Mouse (Mus musculus): ENCODE results near the gene Ppp4c.

Ppp4c gene

GRCm38 (mm10) chr7:126761529-126762067, 30.7 kb downstream of the Ppp4c start:
- DNase-seq (ENCODE audit: low read depth, low spot score): no peak
- Histone ChIP-seq H3K36me3 (ENCODE audit: control insufficient read depth, insufficient read depth, low read length, poor library complexity, severe bottlenecking) (peaks cover 3% of the 10 kb centered on the region), H3K27me3 (ENCODE audit: control insufficient read depth, insufficient read depth, low read length, poor library complexity, severe bottlenecking) (no peaks in the 10 kb centered on the region)

DNA sequence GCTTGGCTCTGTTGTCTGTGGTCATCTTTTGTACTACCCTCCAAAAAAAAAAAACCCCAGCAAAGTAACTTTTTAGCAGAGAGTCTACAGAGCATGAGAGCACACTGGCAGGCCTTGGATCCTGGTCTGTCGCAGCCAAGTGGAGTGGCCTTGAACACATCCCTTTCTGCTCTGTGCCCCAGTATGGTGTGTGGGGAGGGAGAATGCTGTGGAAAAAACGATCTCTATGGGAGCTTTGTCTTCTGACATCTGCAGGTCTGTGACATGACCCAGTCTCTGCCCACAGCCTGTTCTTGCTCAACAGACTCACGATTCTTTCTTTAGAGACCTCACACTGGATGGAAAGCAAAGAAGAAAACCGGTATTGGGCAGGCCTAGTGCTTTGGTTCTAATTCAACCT, 31.3 kb downstream of the Ppp4c start:
- H3K36me3 ChIP-seq (ENCODE audit: control insufficient read depth, insufficient read depth, low read length, poor library complexity, severe bottlenecking): peaks cover under 1% of the 10 kb centered on the region
- no peak for DNase-seq (ENCODE audit: low read depth, low spot score)

GRCm38 (mm10) chr7:126760391-126760802, 31.9 kb downstream of the Ppp4c start:
- no peaks in the 10 kb centered on the region for H3K27me3 ChIP-seq (ENCODE audit: control insufficient read depth, insufficient read depth, low read length, poor library complexity, severe bottlenecking)
- no peak for DNase-seq (ENCODE audit: low read depth, low spot score)
- no peaks in the 10 kb centered on the region; the same call in 1 of the 2 replicates for H3K36me3 ChIP-seq (ENCODE audit: control insufficient read depth, insufficient read depth, low read length, poor library complexity, severe bottlenecking)

More for the DNA sequence above, 31.3 kb downstream of the Ppp4c start:
- H3K27me3 ChIP-seq (ENCODE audit: control insufficient read depth, insufficient read depth, low read length, poor library complexity, severe bottlenecking): no peaks in the 10 kb centered on the region

DNA sequence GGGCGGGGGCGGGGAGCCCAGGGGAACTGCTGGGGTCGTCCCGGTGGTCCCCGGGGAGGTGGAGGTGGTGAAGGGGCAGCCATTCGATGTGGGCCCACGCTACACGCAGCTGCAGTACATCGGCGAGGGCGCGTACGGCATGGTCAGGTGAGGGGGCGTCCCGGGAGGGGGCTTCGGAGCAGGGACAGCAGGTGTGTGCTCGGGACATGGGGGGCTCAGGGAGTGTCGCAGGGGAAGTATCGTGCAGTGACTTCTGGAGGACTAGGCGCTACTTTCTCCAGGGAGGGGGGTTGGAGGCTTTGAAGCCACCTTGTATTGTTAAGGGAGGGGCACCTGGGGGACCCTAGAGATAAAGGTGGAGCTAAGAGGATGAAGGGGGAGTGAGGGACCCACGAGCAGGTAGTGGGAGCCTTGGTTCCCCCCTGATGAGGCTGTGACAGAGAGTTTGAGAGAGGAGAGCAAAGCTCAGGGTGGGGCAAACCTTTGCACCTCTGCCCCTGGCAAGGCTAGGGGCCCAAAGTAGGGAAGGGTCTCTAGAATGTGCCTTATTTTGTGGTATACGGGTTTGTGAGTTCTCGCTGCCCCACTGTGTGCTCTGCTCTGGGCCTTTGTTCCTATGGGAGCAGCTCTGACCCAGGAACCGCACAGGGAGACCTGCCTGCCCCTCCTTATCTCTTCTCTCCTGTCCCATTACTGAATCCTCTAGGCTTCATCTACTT, 32.5 kb downstream of the Ppp4c start:
- no peak for DNase-seq (ENCODE audit: low read depth, low spot score)
- no peaks in the 10 kb centered on the region; the same call in 1 of the 2 replicates for H3K36me3 ChIP-seq (ENCODE audit: control insufficient read depth, insufficient read depth, low read length, poor library complexity, severe bottlenecking)

DNA sequence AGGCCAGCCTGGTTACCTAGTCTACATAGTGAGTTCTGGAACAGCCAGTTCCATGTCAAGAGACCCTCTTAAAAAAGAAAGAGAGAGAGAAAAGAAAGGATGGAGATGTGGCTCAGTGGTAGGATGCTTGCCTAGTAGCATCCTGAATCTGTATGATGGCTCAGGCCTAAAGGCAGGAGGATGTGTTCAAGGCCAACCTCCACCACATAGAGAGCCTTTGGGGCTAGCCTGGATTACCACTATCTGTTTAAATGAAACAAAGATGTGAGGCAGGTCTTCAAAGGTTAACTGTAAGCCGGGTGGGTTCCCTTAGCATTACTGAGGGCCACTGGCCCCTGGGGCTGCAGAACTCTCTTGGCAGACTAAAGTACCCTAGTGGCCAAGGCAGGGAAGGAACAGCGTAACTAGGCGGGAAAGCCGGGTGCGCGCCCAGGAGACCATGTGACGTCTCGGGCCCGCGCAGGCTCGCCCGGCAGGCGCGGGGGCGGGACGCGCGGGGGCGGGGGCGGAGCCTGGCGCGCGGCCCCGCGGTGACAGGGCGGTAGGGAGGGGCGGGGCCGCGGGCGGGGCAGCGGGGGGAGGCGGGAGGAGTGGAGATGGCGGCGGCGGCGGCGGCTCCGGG, 33.1 kb downstream of the Ppp4c start, which contains the start of gene Mapk3:
Gene Mapk3, plus strand, starts transcription at position 552 of the 622 bp plus-strand sequence.
- peak; percentile 95 for DNase-seq (ENCODE audit: low read depth, low spot score)
- Histone ChIP-seq H3K36me3 (ENCODE audit: control insufficient read depth, insufficient read depth, low read length, poor library complexity, severe bottlenecking) (no peaks in the 10 kb centered on the region), H3K27me3 (ENCODE audit: control insufficient read depth, insufficient read depth, low read length, poor library complexity, severe bottlenecking) (no peaks in the 10 kb centered on the region)

More for the DNA sequence above, 32.5 kb downstream of the Ppp4c start:
- H3K27me3 ChIP-seq (ENCODE audit: control insufficient read depth, insufficient read depth, low read length, poor library complexity, severe bottlenecking): no peaks in the 10 kb centered on the region

GRCm38 (mm10) chr7:126758539-126758938, 33.8 kb downstream of the Ppp4c start:
- no peaks in the 10 kb centered on the region for H3K36me3 ChIP-seq (ENCODE audit: control insufficient read depth, insufficient read depth, low read length, poor library complexity, severe bottlenecking)
- DNase-seq (ENCODE audit: low read depth, low spot score): no peak
- no peaks in the 10 kb centered on the region for H3K27me3 ChIP-seq (ENCODE audit: control insufficient read depth, insufficient read depth, low read length, poor library complexity, severe bottlenecking)

GRCm38 (mm10) chr7:126754866-126755265, 37.4 kb downstream of the Ppp4c start:
- Histone ChIP-seq H3K27me3 (ENCODE audit: control insufficient read depth, insufficient read depth, low read length, poor library complexity, severe bottlenecking) (no peaks in the 10 kb centered on the region), H3K36me3 (ENCODE audit: control insufficient read depth, insufficient read depth, low read length, poor library complexity, severe bottlenecking) (no peaks in the 10 kb centered on the region)
- peak; percentile 74 for DNase-seq (ENCODE audit: low read depth, low spot score)

DNA sequence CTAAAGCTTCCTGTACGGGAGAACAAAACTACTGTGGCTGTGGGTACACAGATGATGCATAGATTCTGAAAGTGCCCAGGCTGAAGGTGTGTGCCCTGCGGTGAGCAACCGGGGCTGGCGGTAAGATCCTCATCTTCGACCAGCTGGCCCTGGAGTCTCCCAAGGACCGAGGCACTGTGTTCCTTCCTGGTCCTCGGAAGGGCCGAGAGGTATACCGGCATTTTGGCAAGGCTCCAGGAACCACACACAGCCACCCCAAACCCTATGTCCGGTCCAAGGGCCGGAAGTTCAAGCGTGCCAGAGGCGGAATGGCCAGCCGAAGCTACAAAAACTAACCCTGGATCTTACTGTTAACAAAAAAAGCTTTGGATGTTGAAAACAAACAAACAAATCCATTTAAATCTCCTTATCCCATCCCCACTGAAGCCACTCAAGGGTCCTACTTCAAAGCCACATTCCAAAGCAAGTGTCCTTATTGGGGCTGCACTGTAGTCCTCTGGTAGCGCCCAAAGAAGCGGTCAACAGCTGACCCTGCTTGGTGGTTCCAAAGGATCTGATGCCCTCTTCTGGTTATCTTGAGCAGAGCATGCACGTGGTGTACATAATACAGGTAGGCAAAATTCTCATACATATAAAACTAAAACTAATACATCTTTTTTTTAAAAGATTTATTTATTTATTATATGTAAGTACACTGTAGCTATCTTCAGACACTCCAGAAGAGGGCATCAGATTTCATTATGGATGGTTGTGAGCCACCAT, 42.5 kb downstream of the Ppp4c start:
- no peak for DNase-seq (ENCODE audit: low read depth, low spot score)
- H3K27me3 ChIP-seq (ENCODE audit: control insufficient read depth, insufficient read depth, low read length, poor library complexity, severe bottlenecking): no peaks in the 10 kb centered on the region
- no peaks in the 10 kb centered on the region for H3K36me3 ChIP-seq (ENCODE audit: control insufficient read depth, insufficient read depth, low read length, poor library complexity, severe bottlenecking)

DNA sequence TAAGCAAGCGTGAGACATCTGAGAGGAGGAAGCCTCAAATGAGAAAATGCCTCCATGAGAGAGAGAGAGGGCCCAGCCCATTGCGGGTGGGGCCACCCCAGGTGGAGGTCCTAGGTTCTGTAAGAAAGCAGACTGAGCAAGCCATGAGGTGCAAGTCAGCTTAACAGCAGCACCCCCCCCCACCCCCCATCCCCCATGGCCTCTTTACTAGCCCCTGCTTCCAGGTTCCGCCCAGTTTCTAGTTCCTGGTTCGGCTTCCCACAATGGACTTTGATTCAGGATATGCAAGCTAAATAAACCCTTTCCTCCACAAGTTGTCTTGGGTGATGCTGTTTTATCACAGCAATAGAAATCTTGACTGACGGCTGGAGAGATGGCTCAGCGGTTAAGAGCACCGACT, 43.5 kb downstream of the Ppp4c start:
- Histone ChIP-seq H3K36me3 (ENCODE audit: control insufficient read depth, insufficient read depth, low read length, poor library complexity, severe bottlenecking) (no peaks in the 10 kb centered on the region), H3K27me3 (ENCODE audit: control insufficient read depth, insufficient read depth, low read length, poor library complexity, severe bottlenecking) (no peaks in the 10 kb centered on the region)
- DNase-seq (ENCODE audit: low read depth, low spot score): no peak

GRCm38 (mm10) chr7:126746798-126747197, 45.5 kb downstream of the Ppp4c start:
- DNase-seq (ENCODE audit: low read depth, low spot score): peak; percentile 29
- Histone ChIP-seq H3K27me3 (ENCODE audit: control insufficient read depth, insufficient read depth, low read length, poor library complexity, severe bottlenecking) (no peaks in the 10 kb centered on the region), H3K36me3 (ENCODE audit: control insufficient read depth, insufficient read depth, low read length, poor library complexity, severe bottlenecking) (no peaks in the 10 kb centered on the region)

- H3K36me3 ChIP-seq (ENCODE audit: control insufficient read depth, insufficient read depth, low read length, poor library complexity, severe bottlenecking): no peaks in the 10 kb centered on the region
- DNase-seq (ENCODE audit: low read depth, low spot score): peak; percentile 32
- H3K27me3 ChIP-seq (ENCODE audit: control insufficient read depth, insufficient read depth, low read length, poor library complexity, severe bottlenecking): no peaks in the 10 kb centered on the region
These were observed 46.2 kb downstream of the Ppp4c start for GRCm38 (mm10) chr7:126746066-126746465.

GRCm38 (mm10) chr7:126741964-126742482, 50.3 kb downstream of the Ppp4c start:
- no peak for DNase-seq (ENCODE audit: low read depth, low spot score)
- no peaks in the 10 kb centered on the region for H3K27me3 ChIP-seq (ENCODE audit: control insufficient read depth, insufficient read depth, low read length, poor library complexity, severe bottlenecking)
- no peaks in the 10 kb centered on the region for H3K36me3 ChIP-seq (ENCODE audit: control insufficient read depth, insufficient read depth, low read length, poor library complexity, severe bottlenecking)

GRCm38 (mm10) chr7:126741452-126741851, 50.8 kb downstream of the Ppp4c start:
- no peak for DNase-seq (ENCODE audit: low read depth, low spot score)

GRCm38 (mm10) chr7:126740977-126741376, 51.3 kb downstream of the Ppp4c start:
- no peak for DNase-seq (ENCODE audit: low read depth, low spot score)
- Histone ChIP-seq H3K36me3 (ENCODE audit: control insufficient read depth, insufficient read depth, low read length, poor library complexity, severe bottlenecking) (no peaks in the 10 kb centered on the region), H3K27me3 (ENCODE audit: control insufficient read depth, insufficient read depth, low read length, poor library complexity, severe bottlenecking) (no peaks in the 10 kb centered on the region)

More at GRCm38 (mm10) chr7:126741452-126741851, 50.8 kb downstream of the Ppp4c start:
- H3K27me3 ChIP-seq (ENCODE audit: control insufficient read depth, insufficient read depth, low read length, poor library complexity, severe bottlenecking): no peaks in the 10 kb centered on the region
- H3K36me3 ChIP-seq (ENCODE audit: control insufficient read depth, insufficient read depth, low read length, poor library complexity, severe bottlenecking): no peaks in the 10 kb centered on the region
